Mouse (Mus musculus): ENCODE data around the gene Crybg1. TPM values are rescaled to one million over a fixed set of nuclear protein-coding genes. Genes with fewer than 3 reads are reported as not detected.

Gene Crybg1
- total and polyA plus RNA-seq, 3 experiments = 0.04 to 0.14 TPM; not detected in 1

- H3K4me1 ChIP-seq (ENCODE audit: control insufficient read depth in 1 of 2, insufficient read depth in 2 of 2, low read length in 2 of 2) = no peaks in the 10 kb centered on the region
- no peak overlapping the region for H3K4me3 ChIP-seq (ENCODE audit: control insufficient read depth in 1 of 2, insufficient read depth in 1 of 2, low read depth in 2 of 2, low read length in 2 of 2)
- no peaks in the 10 kb centered on the region for H3K36me3 ChIP-seq (ENCODE audit: control insufficient read depth in 1 of 2, insufficient read depth in 2 of 2, low read length in 2 of 2)
Observed at GRCm38 (mm10) chr10:44112005-44112675, 36.5 kb downstream of the Crybg1 start.

GRCm38 (mm10) chr10:44111168-44111567, 37.5 kb downstream of the Crybg1 start:
- H3K4me3 ChIP-seq (ENCODE audit: control insufficient read depth in 1 of 2, insufficient read depth in 1 of 2, low read depth in 2 of 2, low read length in 2 of 2) = no peak overlapping the region
- peaks cover 0 to 2% of the 10 kb centered on the region in 2 experiments for H3K27me3 ChIP-seq (ENCODE audit: control insufficient read depth in 1 of 2, insufficient read depth in 2 of 2, low read length in 2 of 2)
- no peak for TF ChIP-seq NELFE (IDR thresholded peaks at IDR 0.05; ENCODE audit: low read depth, low read length)
- TF ChIP-seq MAZ (IDR thresholded peaks at IDR 0.05; ENCODE audit: low read depth, low read length) = no peak
- TF ChIP-seq CHD2 (IDR thresholded peaks at IDR 0.05; ENCODE audit: low read length) = no peak
- TF ChIP-seq ZNF384 (IDR thresholded peaks at IDR 0.05; ENCODE audit: low read depth, low read length) = no peak
- TF ChIP-seq SIN3A (IDR thresholded peaks at IDR 0.05; ENCODE audit: low read length) = no peak
- no peak for TF ChIP-seq POLR2AphosphoS5 (IDR thresholded peaks at IDR 0.05; ENCODE audit: borderline replicate concordance, low read depth, low read length)
- no peak for TF ChIP-seq MXI1 (IDR thresholded peaks at IDR 0.05; ENCODE audit: low read depth, low read length)
- TF ChIP-seq ZKSCAN1 (IDR thresholded peaks at IDR 0.05; ENCODE audit: low read depth, low read length) = no peak
- no peak for TF ChIP-seq TCF12 (IDR thresholded peaks at IDR 0.05; ENCODE audit: low read depth, low read length)
- no peak for TF ChIP-seq GABPA (IDR thresholded peaks at IDR 0.05; ENCODE audit: low read depth, low read length)
- no peak for TF ChIP-seq BHLHE40 (IDR thresholded peaks at IDR 0.05; ENCODE audit: borderline replicate concordance, low read depth, low read length)
- no peak for TF ChIP-seq POLR2A (IDR thresholded peaks at IDR 0.05; ENCODE audit: control insufficient read depth in 1 of 2, insufficient read depth in 1 of 2, low read depth in 1 of 2, low read length in 2 of 2, poor library complexity in 1 of 2)
- no peak for TF ChIP-seq GATA1 (IDR thresholded peaks at IDR 0.05; ENCODE audit: low read depth, low read length)
- no peaks in the 10 kb centered on the region for H3K36me3 ChIP-seq (ENCODE audit: control insufficient read depth in 1 of 2, insufficient read depth in 2 of 2, low read length in 2 of 2)
- H3K4me1 ChIP-seq (ENCODE audit: control insufficient read depth in 1 of 2, insufficient read depth in 2 of 2, low read length in 2 of 2) = no peaks in the 10 kb centered on the region
- H3K27ac ChIP-seq (ENCODE audit: control insufficient read depth, low read depth, low read length) = no peak overlapping the region
- no peak overlapping the region for H3K9ac ChIP-seq (ENCODE audit: control insufficient read depth, low read depth, low read length, poor library complexity, severe bottlenecking)
- no peaks in the 10 kb centered on the region for H3K79me2 ChIP-seq (ENCODE audit: control insufficient read depth, insufficient read depth, low read length, poor library complexity)
- H3K9me3 ChIP-seq (replicated peaks; ENCODE audit: insufficient read depth, low read length) = no peaks in the 10 kb centered on the region
- no peak for DNase-seq (ENCODE audit: low read depth, low spot score)

More at GRCm38 (mm10) chr10:44112005-44112675, 36.5 kb downstream of the Crybg1 start:
- TF ChIP-seq USF1 (IDR thresholded peaks at IDR 0.05; ENCODE audit: low read depth, low read length) = no peak
- TF ChIP-seq ZKSCAN1 (IDR thresholded peaks at IDR 0.05; ENCODE audit: low read depth, low read length) = no peak
- TF ChIP-seq ZMIZ1 (IDR thresholded peaks at IDR 0.05; ENCODE audit: low read depth, low read length) = no peak
- no peak for TF ChIP-seq POLR2AphosphoS2 (IDR thresholded peaks at IDR 0.05; ENCODE audit: low read length)
- TF ChIP-seq RAD21 (IDR thresholded peaks at IDR 0.05; ENCODE audit: low read depth, low read length) = no peak
- no peak for TF ChIP-seq MYC (IDR thresholded peaks at IDR 0.05; ENCODE audit: low read depth, low read length)
- TF ChIP-seq MEF2A (IDR thresholded peaks at IDR 0.05; ENCODE audit: extremely low read depth, insufficient replicate concordance, low read depth, low read length, poor library complexity, severe bottlenecking) = no peak
- Histone ChIP-seq H3K27ac (ENCODE audit: control insufficient read depth, low read depth, low read length) (no peak overlapping the region), H3K9me3 (replicated peaks; ENCODE audit: insufficient read depth, low read length) (no peaks in the 10 kb centered on the region), H3K79me2 (ENCODE audit: control insufficient read depth, insufficient read depth, low read length, poor library complexity) (no peaks in the 10 kb centered on the region), H3K27me3 (ENCODE audit: control insufficient read depth in 1 of 2, insufficient read depth in 2 of 2, low read length in 2 of 2) (peaks cover 0 to 2% of the 10 kb centered on the region in 2 experiments), H3K9ac (ENCODE audit: control insufficient read depth, low read depth, low read length, poor library complexity, severe bottlenecking) (no peak overlapping the region)
- no peak for DNase-seq (ENCODE audit: low read depth, low spot score)
